Mouse (Mus musculus) C2C12 (cell line): ENCODE results near the gene Anpep. TPM values are rescaled to one million over a fixed set of nuclear protein-coding genes. Genes with fewer than 3 reads are reported as not detected.

ENCODE experiments used
- H3K27me3 ChIP-seq: one replicate; pipeline ENCODE4 v1.6.1; 2011; ENCODE audit not compliant: control insufficient read depth, insufficient read depth, insufficient read length
- H3K36me3 ChIP-seq: one replicate; pipeline ENCODE4 v1.6.1; 2011; ENCODE audit not compliant: control insufficient read depth, insufficient read depth
- H3K4me3 ChIP-seq: one replicate; pipeline ENCODE4 v1.5.1; 2011; ENCODE audit warnings: mild to moderate bottlenecking, control low read depth; ENCODE audit not compliant: poor library complexity, insufficient read depth, severe bottlenecking
- H3K79me2 ChIP-seq: one replicate; pipeline ENCODE4 v1.6.1; 2011; ENCODE audit not compliant: control insufficient read depth, insufficient read depth
- H3K79me3 ChIP-seq: one replicate; pipeline ENCODE4 v1.6.1; 2011; ENCODE audit warnings: low read depth, control low read depth
- H3ac ChIP-seq: one replicate; pipeline ENCODE3; 2011; ENCODE audit warnings: low read depth; ENCODE audit not compliant: control insufficient read depth, insufficient read length
- CEBPB ChIP-seq: IDR thresholded peaks from one replicate; pipeline ENCODE4 v1.6.1; 2011; ENCODE audit warnings: low read depth, mild to moderate bottlenecking, control low read depth, moderate library complexity
- CTCF ChIP-seq: IDR thresholded peaks from one replicate; pipeline ENCODE4 v1.5.1; 2011; ENCODE audit not compliant: control insufficient read depth, insufficient read depth, insufficient read length
- FOSL1 ChIP-seq: IDR thresholded peaks from one replicate; pipeline ENCODE4 v1.8.0; 2011; ENCODE audit warnings: mild to moderate bottlenecking, low read length; ENCODE audit not compliant: poor library complexity, insufficient read depth, severe bottlenecking
- MAX ChIP-seq: IDR thresholded peaks from one replicate; pipeline ENCODE4 v1.6.1; 2011; ENCODE audit warnings: mild to moderate bottlenecking, control low read depth
- MYOD1 ChIP-seq: IDR thresholded peaks from one replicate; pipeline ENCODE4 v1.6.1; 2011; ENCODE audit warnings: low read depth; ENCODE audit not compliant: control insufficient read depth, insufficient read length
- MYOG ChIP-seq: IDR thresholded peaks from one replicate; pipeline ENCODE4 v1.6.1; 2011; ENCODE audit not compliant: control insufficient read depth, insufficient read length; ENCODE audit errors: extremely low read depth
- USF1 ChIP-seq: IDR thresholded peaks from one replicate; pipeline ENCODE4 v1.6.1; 2011; ENCODE audit warnings: low read depth, mild to moderate bottlenecking, control low read depth, moderate library complexity
- polyA plus RNA-seq: library from polyadenylated mRNA; unstranded; fragments of >200 nt; fragmentation: generic; extraction: Trizol; gene quantifications from one replicate; pipeline ENCODE4 v1.2.1, GENCODE M21; 2012; ENCODE audit warnings: missing spikeins

Gene Anpep
- polyA plus RNA-seq, 1 experiment, result 26.5 TPM

DNA sequence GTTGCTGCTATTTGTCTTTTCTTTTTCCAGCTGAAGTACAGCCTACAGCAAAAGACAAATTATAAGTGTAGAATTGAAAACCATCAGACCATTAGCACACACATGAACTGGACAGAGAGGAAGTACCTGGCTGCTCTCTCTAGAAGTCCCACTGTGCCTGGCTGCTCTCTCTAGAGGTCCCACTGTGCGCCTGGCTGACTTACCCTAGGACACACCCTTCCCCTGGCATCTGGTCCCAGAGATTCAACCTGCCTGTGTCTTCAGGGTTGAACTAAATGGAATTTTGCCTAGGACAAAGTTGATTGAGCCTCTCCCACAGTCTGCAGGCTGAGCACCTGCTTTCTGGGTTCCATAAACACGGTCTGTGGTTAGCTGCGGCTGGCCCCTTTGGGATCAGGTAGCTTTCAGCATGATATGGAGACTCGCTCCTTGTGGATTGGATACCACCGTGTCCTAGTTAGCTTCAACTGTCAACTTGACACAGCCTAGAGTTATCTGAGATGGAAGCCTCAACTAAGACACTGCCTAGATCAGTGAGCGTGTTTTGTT lies 11.0 kb upstream of the Anpep start:
- Histone ChIP-seq H3K79me2 (no peaks in the 10 kb centered on the region), H3K36me3 (no peaks in the 10 kb centered on the region), H3K4me3 (no peak overlapping the region), H3K27me3 (no peaks in the 10 kb centered on the region), H3ac (no peak overlapping the region), H3K79me3 (no peaks in the 10 kb centered on the region)
- no peak for TF ChIP-seq MAX
- TF ChIP-seq MYOD1, result no peak
- no peak for TF ChIP-seq CTCF
- no peak for TF ChIP-seq FOSL1
- no peak for TF ChIP-seq MYOG
- no peak for TF ChIP-seq USF1
- no peak for TF ChIP-seq CEBPB

DNA sequence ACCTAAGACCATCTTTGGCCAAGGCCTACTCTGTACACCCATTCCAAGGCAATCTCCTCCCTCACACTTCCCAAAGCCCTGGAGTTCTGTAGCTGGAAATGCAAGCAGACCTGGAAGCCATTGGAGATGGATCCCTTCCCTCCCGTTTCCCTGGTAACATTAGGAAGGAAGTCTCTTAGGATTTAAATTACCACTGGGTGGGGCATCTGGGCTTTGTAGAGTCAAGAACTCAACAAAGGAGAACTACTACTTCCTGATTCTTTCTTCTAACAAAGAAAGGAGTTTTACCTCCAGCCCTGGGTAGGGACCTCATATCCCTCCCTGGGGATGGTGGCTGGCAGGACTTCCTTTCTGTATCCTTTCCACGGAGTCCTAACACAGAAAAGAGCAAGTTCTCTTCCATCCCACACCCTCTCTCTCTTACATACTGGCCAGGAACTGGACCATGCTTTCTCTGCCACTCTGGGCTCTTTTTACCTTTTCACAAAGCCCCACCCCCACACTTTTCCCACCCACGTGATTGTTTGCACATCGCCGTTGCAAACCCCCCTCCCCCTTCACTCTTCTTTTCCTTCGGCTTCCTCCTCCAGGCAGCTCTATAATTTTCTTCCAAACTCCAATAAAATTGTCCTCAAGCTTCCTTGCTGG lies 8.3 kb upstream of the Anpep start:
- H3ac ChIP-seq, result no peak overlapping the region
- TF ChIP-seq MYOG (no peak), CEBPB (no peak), CTCF (no peak), MYOD1 (no peak), FOSL1 (no peak), MAX (no peak), USF1 (no peak)

DNA sequence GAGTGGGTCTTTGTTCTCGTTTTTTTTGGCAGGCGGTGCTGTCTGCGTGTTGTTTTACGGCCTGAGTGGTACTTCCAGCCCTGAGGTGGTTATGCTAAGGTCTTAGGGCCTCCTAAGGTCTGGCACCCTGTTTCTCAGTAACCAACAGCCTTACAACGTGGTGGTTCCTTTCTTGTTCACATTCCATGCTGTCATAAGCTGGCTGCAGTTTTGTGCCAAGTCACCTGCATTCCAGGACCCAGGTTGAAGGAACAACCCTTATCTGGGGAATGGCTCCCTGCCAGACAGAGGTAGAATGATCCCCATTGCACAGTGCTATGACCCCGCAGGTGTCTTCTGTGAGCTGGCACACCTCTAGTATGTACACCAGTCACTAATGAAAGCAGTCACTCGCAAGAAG lies 7.6 kb upstream of the Anpep start:
- H3K4me3 ChIP-seq, result no peak overlapping the region
- H3K79me2 ChIP-seq, result no peaks in the 10 kb centered on the region

More for the DNA sequence above, 8.3 kb upstream of the Anpep start:
- Histone ChIP-seq H3K79me3 (no peaks in the 10 kb centered on the region), H3K27me3 (no peaks in the 10 kb centered on the region), H3K4me3 (no peak overlapping the region), H3K36me3 (no peaks in the 10 kb centered on the region), H3K79me2 (no peaks in the 10 kb centered on the region)

DNA sequence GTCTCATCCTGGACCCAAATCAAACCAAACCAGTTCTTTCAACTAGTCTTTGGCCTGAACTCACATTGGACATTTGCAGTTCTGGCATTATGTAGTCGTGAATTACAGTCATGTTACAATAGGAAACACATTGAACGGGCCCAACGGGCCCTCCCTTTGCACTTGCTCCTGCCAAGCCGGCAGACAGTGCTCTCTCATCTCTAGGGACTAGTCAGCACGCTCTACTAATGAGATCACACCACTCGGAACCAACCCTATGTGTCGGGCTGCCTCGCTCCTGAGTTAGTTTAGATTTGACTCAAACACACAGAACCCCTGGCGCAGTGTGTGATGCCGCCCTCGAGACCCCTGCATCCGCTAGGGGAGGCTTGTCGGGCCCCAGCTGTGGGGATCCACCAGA lies 7.0 kb upstream of the Anpep start:
- Histone ChIP-seq H3K79me2 (no peaks in the 10 kb centered on the region), H3K36me3 (no peaks in the 10 kb centered on the region), H3K79me3 (no peaks in the 10 kb centered on the region), H3K4me3 (no peak overlapping the region), H3K27me3 (no peaks in the 10 kb centered on the region), H3ac (no peak overlapping the region)
- TF ChIP-seq MYOD1 (no peak), FOSL1 (no peak), CTCF (no peak), MYOG (no peak), CEBPB (no peak)

More for the DNA sequence above, 7.6 kb upstream of the Anpep start:
- TF ChIP-seq FOSL1 (no peak), CTCF (no peak), USF1 (no peak), CEBPB (no peak), MAX (no peak), MYOD1 (no peak), MYOG (no peak)
- no peaks in the 10 kb centered on the region for H3K36me3 ChIP-seq
- H3K79me3 ChIP-seq, result no peaks in the 10 kb centered on the region
- H3ac ChIP-seq, result no peak overlapping the region
- H3K27me3 ChIP-seq, result no peaks in the 10 kb centered on the region

DNA sequence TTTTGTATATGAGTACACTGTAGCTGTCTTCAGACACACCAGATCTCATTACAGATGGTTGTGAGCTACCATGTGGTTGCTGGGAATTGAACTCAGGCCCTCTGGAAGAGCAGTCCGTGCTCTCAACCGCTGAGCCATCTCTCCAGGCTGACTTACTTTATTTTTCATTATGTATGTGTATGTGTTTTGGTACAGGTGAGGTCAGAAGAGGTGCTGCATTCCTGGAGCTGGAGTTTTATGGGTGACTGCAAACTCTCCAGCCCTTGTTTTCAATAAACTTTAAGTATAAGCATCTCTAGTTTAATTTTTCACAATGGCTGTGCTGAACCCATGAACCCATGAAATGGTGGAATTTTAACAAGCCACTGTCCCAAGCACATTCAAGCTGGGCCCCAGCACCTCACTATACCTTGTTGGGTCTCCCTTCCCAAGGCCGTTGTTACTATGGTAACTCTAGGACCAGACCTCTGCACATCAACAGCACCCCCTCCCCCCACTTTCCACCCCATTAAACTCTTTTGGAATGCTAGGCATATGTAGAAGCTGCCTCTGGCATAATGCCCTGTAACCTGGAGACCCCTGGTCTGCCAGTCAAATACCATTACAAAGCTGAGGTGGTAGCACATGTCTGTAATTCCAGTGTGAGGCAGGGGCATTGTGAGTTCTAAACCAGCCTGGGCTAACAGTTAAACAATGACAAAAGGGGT lies 5.6 kb upstream of the Anpep start:
- H3K4me3 ChIP-seq, result no peak overlapping the region
- no peaks in the 10 kb centered on the region for H3K79me3 ChIP-seq
- H3ac ChIP-seq, result no peak overlapping the region
- TF ChIP-seq CTCF (no peak), CEBPB (no peak), MAX (no peak), FOSL1 (no peak), MYOD1 (no peak), USF1 (no peak), MYOG (no peak)
- H3K79me2 ChIP-seq, result no peaks in the 10 kb centered on the region
- H3K36me3 ChIP-seq, result no peaks in the 10 kb centered on the region
- no peaks in the 10 kb centered on the region for H3K27me3 ChIP-seq

DNA sequence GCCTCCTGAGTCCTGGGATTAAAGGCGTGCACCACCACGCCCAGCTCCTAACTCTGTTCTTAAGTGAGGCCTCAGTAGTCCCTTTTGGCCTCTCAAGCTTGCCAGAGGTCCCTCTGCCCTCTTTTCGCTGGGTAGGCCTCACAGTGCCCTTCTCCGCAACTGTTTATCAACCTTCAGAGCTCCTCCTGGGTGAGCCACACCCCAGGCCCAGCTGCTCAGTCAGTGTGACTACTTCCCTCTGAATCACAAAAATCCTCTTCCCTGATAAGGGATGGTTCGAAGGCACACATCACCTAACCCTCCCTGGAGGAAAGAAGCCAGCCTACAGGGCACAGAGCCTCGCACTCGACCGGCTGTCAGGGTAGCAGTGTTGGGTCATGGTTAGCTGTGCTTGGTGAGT lies 935 bp upstream of the Anpep start:
- no peaks in the 10 kb centered on the region for H3K79me2 ChIP-seq
- TF ChIP-seq CTCF, result no peak
- no peak for TF ChIP-seq USF1
- no peak for TF ChIP-seq MAX
- no peak for TF ChIP-seq CEBPB
- TF ChIP-seq FOSL1, result no peak
- no peak for TF ChIP-seq MYOD1
- TF ChIP-seq MYOG, result no peak
- H3ac ChIP-seq, result no peak overlapping the region
- H3K4me3 ChIP-seq, result no peak overlapping the region
- no peaks in the 10 kb centered on the region for H3K27me3 ChIP-seq
- H3K79me3 ChIP-seq, result no peaks in the 10 kb centered on the region
- no peaks in the 10 kb centered on the region for H3K36me3 ChIP-seq
